Mouse (Mus musculus) olfactory bulb, adult 2 months (tissue): ENCODE measurements around the gene Ppid.

ENCODE experiments used
- CTCF ChIP-seq: fragments of 200-500 bp; IDR thresholded peaks from 2 replicates; pipeline ENCODE4 v1.5.1; 2012; ENCODE audit warnings: low read depth, mild to moderate bottlenecking, low read length, moderate library complexity; ENCODE audit not compliant: insufficient read depth
- POLR2A ChIP-seq: fragments of 200-500 bp; IDR thresholded peaks from 2 replicates; pipeline ENCODE4 v1.6.1; 2012; ENCODE audit warnings: mild to moderate bottlenecking, low read depth, low read length, moderate library complexity; ENCODE audit not compliant: insufficient read depth

- TF ChIP-seq CTCF (no peak), POLR2A (no peak)
These were observed 24.1 kb upstream of the Ppid start for GRCm38 (mm10) chr3:79566716-79567691.
